In genomic region chr9:72288210-72288609, GRCm38 (mm10) we compare ENCODE assay signal across 17 mouse cellular contexts. TPM values are rescaled to one million over a fixed set of nuclear protein-coding genes. Genes with fewer than 3 reads are reported as not detected.
DNase-seq lines count a peak whose midpoint lies in the region; ATAC-seq lines count a peak whose summit lies in the region.
"Had no signal": no experiment of that assay in that cellular context is flagged by ENCODE, and none has a peak within 500 bp of the region (broad histone marks: within the 10 kb centered on the region; RNA-seq: fewer than 3 reads in every experiment).

No protein-coding gene starts in this region.

- no peak overlapping the region for H3K27ac ChIP-seq in intestine, embryonic 16.5 days (ENCODE audit: low read length)
- no peak overlapping the region for H3K27ac ChIP-seq in intestine, embryonic 15.5 days
- H3K27ac ChIP-seq: forebrain, embryonic 15.5 days; hindbrain, embryonic 10.5 days; limb, embryonic 15.5 days; macrophage; midbrain, embryonic 15.5 days had no signal

- no peaks in the 10 kb centered on the region for H3K9me3 ChIP-seq in intestine, embryonic 16.5 days (ENCODE audit: control insufficient read depth, low read length)
- H3K9me3 ChIP-seq in intestine, embryonic 15.5 days = no peaks in the 10 kb centered on the region
- H3K9me3 ChIP-seq in megakaryocyte, embryonic 14.5 days = no peaks in the 10 kb centered on the region
- H3K9me3 ChIP-seq: forebrain, embryonic 15.5 days; limb, embryonic 15.5 days; midbrain, embryonic 15.5 days had no signal

- 83% methylated on average over 2 of the region's 2 CpGs for WGBS in intestine, embryonic 16.5 days
- 87% methylated on average over 2 of the region's 2 CpGs for WGBS in intestine, embryonic 15.5 days

- H3K9ac ChIP-seq in intestine, embryonic 16.5 days (ENCODE audit: low read depth, low read length) = no peak overlapping the region
- no peak overlapping the region for H3K9ac ChIP-seq in intestine, embryonic 15.5 days
- H3K9ac ChIP-seq: forebrain, embryonic 15.5 days; limb, embryonic 15.5 days; midbrain, embryonic 15.5 days had no signal

- H3K36me3 ChIP-seq in intestine, embryonic 16.5 days (ENCODE audit: control insufficient read depth, insufficient read depth, low read length) = no peaks in the 10 kb centered on the region
- no peaks in the 10 kb centered on the region for H3K36me3 ChIP-seq in intestine, embryonic 15.5 days
- peaks cover 13% of the 10 kb centered on the region for H3K36me3 ChIP-seq in megakaryocyte, embryonic 14.5 days (replicated peaks; ENCODE audit: low read length)
- H3K36me3 ChIP-seq: forebrain, embryonic 15.5 days; midbrain, embryonic 15.5 days had no signal

- H3K27me3 ChIP-seq in intestine, embryonic 16.5 days (replicated peaks; ENCODE audit: control insufficient read depth, insufficient read depth, low read length) = no peaks in the 10 kb centered on the region
- H3K27me3 ChIP-seq in intestine, embryonic 15.5 days (replicated peaks) = no peaks in the 10 kb centered on the region
- H3K27me3 ChIP-seq in megakaryocyte, embryonic 14.5 days (replicated peaks) = no peaks in the 10 kb centered on the region
- H3K27me3 ChIP-seq: forebrain, embryonic 15.5 days; limb, embryonic 15.5 days; midbrain, embryonic 15.5 days had no signal

- H3K4me3 ChIP-seq in intestine, embryonic 16.5 days (ENCODE audit: low read length) = no peak overlapping the region
- H3K4me3 ChIP-seq in intestine, embryonic 15.5 days (replicated peaks) = no peak overlapping the region
- peak overlapping the region; percentile 64 for H3K4me3 ChIP-seq in megakaryocyte, embryonic 14.5 days (replicated peaks)
- H3K4me3 ChIP-seq: forebrain, embryonic 15.5 days; hindbrain, embryonic 10.5 days; limb, embryonic 15.5 days; midbrain, embryonic 15.5 days had no signal

- H3K4me2 ChIP-seq in intestine, embryonic 16.5 days (ENCODE audit: low read depth, low read length) = no peak overlapping the region
- no peak overlapping the region for H3K4me2 ChIP-seq in intestine, embryonic 15.5 days (replicated peaks)
- H3K4me2 ChIP-seq: forebrain, embryonic 15.5 days; limb, embryonic 15.5 days; midbrain, embryonic 15.5 days had no signal

- no peaks in the 10 kb centered on the region for H3K4me1 ChIP-seq in intestine, embryonic 16.5 days (ENCODE audit: control insufficient read depth, insufficient read depth, low read length)
- no peaks in the 10 kb centered on the region for H3K4me1 ChIP-seq in intestine, embryonic 15.5 days (replicated peaks)
- peaks cover 52% of the 10 kb centered on the region for H3K4me1 ChIP-seq in megakaryocyte, embryonic 14.5 days
- H3K4me1 ChIP-seq: forebrain, embryonic 15.5 days; hindbrain, embryonic 10.5 days; midbrain, embryonic 15.5 days had no signal

- peak; percentile 64; the same call in 1 of the 2 replicates for ATAC-seq in intestine, embryonic 16.5 days
- no peak for ATAC-seq in intestine, embryonic 15.5 days
- no peak for ATAC-seq in megakaryocyte, adult 5-6 weeks (ENCODE audit: poor library complexity, severe bottlenecking)
- ATAC-seq: forebrain, embryonic 15.5 days; midbrain, embryonic 15.5 days had no signal

- intact Hi-C loops in left cerebral cortex, postnatal 36 days (cut with DNase I) = no loop called here

- DNase-seq in kidney, postnatal 14 days = peak; percentile 55
- no peak for DNase-seq in frontal cortex, postnatal 25 days (ENCODE audit: low spot score in 2 of 2)
- no peak for DNase-seq in left cerebral cortex, postnatal 36 days (ENCODE audit: low spot score in 2 of 2)
- DNase-seq: adrenal gland, postnatal 10 days; cerebellum, adult 8-10 months; heart, adult 11 months; layer of hippocampus, adult 9-11 months; right cerebral cortex, postnatal 14 days had no signal

RNA-seq across cellular contexts. Expression of gene Zfp280d, which starts 13.6 kb away (rescaled TPM):
- polyA plus RNA-seq in intestine, embryonic 16.5 days (2015; fragmentation: Nextera tagmentation; extraction: Ambion mirVana) = 17.9 and 20.7 TPM in 2 replicates
- polyA plus RNA-seq in intestine, embryonic 15.5 days (2015; fragmentation: Nextera tagmentation; extraction: Ambion mirVana) = 21.6 and 24.6 TPM in 2 replicates
- polyA plus RNA-seq in megakaryocyte, embryonic 14.5 days (2012; ENCODE audit: insufficient read depth, low replicate concordance) = 1.1 and 3.3 TPM in 2 replicates
- total RNA-seq in megakaryocyte, adult 5-6 weeks (2015) = 54.7 and 56.7 TPM in 2 replicates
- 32.3 and 40.3 TPM in 2 replicates for total RNA-seq in megakaryocyte, adult 5-6 weeks (2017)
- total RNA-seq in left cerebral cortex, postnatal 36 days (2021) = 10 to 100 TPM; 40.5 to 67.5 TPM
